Mouse (Mus musculus) bone marrow macrophage, adult 2 months (primary cell): ENCODE data around the gene Tas2r134.

Source experiments
- CTCF ChIP-seq: IDR thresholded peaks from 2 replicates; pipeline ENCODE4 v1.5.1; 2012; ENCODE audit warnings: low read depth, mild to moderate bottlenecking, low read length, moderate library complexity
- POLR2A ChIP-seq: IDR thresholded peaks from 2 replicates; pipeline ENCODE4 v1.6.1; 2012; ENCODE audit warnings: mild to moderate bottlenecking, low read depth, low read length, borderline replicate concordance

GRCm38 (mm10) chr2:51600873-51601272 lies 26.4 kb upstream of the Tas2r134 start:
- TF ChIP-seq POLR2A, result no peak
- TF ChIP-seq CTCF, result no peak
